Mouse (Mus musculus) c-Kit-positive CD71-positive TER-119-negative erythroid progenitor cells, embryonic 14.5 days (primary cell): ENCODE results near the gene Icam1.
A peak's percentile ranks its signal among the peaks of the same experiment; 100 is the strongest.

ENCODE experiments used
- DNase-seq: peaks from one replicate; pipeline ENCODE4 v3.0.0-alpha.2; 2013; ENCODE audit warnings: low read depth

Icam1 gene

DNA sequence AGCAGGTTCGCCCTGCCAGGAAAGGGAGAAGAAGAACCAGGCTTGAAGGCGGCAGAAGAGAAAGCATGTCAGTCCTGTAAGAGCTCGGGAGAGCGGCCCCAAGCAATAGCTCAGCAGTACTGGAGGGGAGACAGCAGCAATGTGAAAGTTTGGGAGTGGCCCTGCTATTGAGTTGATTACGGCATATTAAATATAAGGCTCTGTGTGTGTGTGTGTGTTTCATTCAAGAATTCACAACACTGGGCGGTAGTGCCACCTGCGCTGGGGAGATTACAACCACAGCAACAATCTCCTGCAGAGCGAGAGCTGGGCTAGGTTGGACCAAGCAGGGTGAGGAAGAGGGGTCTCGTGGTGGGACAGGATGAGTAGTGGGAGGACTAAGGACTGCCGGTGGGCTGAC is 35.8 kb downstream of the Icam1 start:
- DNase-seq: peak; percentile 34

DNA sequence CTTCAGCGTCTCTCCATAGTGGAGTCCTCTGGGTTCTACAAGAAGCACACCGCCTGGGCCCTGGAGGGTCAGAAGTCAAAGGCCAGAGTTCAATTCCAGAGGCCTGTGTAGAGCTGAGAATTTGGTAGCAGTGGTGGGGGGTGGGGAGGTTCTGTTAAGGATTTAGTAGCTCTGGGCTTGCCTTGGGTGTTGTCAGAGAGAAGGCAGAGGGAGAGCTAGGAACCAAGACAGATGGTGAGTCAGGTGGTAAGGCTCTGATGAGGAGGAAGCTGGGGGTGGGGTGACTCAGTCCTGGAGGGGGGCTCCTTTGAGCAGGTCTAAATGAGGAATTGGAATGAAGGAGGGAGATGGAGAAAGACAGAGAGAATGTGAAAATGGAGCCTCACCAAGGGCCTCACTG is 47.1 kb downstream of the Icam1 start:
- no peak for DNase-seq

DNA sequence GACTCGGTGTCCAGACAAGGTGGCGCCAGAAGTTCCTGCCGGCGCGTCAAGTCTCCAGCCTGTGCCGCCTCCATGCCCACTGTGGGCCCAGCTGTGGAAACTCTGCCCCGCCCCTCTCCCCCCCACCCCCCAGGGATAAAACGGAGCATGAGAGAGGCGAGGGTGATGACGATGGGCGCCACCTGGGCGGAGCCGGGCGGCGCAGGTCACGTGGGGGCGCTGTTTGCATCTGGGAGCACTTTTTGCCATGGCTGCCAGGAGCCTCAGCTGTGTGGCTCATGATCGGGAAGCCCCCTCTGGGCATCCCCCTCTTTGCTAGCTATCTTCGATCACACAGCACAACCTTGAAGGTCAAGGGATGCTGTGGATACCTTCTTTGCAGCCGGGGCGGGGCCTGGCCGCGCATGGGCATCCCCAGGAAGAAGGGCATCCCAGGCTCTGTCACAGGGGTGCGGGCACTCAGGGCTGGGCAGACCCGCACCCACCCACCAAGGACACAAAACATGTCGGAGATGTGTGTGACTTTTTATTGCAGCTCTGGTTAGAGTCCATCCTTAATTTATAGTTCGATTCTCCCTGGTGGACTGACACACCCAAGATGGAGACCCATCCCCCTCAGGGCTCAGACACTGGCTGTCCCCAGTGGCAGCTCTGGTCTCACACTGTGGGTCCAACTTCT is 51.4 kb downstream of the Icam1 start, which contains the start of gene Zglp1:
TSS of gene Zglp1 (minus strand) at position 88 of the 679 bp plus-strand sequence.
- DNase-seq: no peak

DNA sequence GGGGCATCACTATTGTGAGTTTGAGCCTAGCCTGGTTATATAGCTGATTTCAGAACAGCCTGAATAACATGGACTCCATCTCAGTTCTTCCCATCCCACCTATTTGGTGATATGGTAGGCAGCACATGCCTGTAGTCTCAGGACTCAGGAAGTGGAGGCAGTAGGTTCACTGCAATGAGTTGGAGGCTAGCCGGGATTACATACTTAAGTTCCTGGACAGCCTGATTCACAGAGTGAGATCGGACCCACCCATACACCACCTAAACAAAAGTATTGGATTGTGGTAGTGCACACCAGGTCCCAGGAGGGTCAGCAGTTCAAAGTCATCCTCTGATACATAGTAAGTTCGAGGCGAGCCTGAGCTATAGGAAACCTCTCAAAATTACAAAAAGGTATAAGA is 56.9 kb downstream of the Icam1 start:
- no peak for DNase-seq

DNA sequence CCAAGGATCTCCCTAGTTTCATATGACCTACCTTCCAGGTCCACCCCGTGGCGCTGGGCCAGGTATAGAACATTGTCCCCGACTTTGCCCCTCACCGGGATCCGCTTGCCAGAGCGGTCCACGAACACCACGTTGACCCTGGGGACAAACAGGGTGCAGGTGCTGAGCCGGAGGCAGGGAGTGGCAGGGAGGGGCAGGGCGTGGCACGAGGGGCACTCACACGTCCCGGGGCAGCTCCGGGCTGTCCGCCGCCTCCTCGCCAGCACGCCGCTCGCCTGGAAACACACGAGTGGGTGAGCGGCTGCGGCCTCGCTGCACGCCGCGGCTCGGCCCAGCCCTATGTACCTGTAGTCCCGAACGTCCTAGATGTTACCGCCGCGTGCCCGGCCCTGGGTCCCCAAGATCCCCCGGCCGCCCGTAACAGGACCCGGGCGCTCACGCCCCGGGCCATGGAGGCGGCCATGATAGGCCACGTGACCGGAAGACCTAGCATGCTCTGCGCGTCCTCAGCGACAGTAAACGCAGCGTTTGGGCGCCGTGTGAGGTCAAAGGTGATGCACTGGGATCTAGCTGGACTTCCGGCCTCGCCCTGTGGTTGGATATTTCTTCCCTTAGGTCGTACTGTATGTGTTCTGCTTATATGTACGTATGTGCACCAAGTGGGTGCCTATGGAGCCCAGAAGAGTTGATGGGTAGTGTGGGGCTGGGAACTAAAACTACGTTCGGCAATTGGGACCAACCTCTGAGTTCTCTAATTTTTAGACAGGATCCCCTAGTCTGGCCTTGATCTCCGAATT is 57.5 kb downstream of the Icam1 start, which contains the start of the genes Gm49373 and Fdx1l:
TSS of gene Gm49373 (minus strand) at position 53 of the 797 bp plus-strand sequence.
TSS of gene Fdx1l (minus strand) at position 571 of the 797 bp plus-strand sequence.
- peak; percentile 82 for DNase-seq

DNA sequence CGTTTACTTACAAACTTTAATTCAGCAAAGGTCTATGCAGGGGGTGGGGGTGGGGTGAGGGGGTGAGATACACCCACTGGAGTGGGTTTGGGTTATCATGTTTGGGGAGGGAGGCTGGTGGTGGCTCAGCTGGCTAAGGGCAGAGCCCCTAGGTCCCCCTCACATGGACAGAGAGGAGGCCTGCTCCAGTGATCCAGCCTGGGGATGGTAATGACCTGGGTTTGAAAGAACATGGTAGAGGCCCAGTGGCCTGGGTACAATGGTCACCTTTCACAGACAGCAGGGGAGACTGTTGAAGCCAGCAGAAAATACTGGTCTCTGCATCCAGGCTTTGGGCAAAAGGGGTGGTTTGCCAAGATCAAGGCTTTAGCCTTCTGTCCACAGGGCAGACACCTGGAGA is 58.4 kb downstream of the Icam1 start:
- no peak for DNase-seq

DNA sequence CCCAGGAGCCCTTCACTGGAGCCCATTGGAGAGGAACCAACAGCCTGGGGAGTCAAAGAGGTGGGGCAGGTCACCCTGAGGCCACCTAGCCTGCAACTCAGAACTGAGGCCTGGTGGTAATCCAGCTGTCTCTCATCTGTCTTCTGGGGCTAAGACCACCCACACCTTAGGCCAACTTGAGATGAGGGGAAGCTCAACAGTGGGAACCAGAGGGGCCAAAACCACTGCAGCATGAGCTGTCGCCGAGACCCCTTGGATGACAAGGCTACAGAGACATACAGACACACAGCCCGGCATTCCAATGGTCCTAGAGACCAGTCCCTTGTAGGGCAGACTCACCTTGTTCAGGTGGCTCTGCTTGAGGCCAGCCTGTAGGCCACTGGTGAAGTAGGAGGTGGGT is 59.8 kb downstream of the Icam1 start:
- DNase-seq: no peak
